Mouse (Mus musculus) cerebellum, adult 8-10 months (tissue): ENCODE measurements around the gene Slc39a11.

Experiments used
- DNase-seq: peaks from one replicate; pipeline ENCODE4 v3.0.0; 2022

Slc39a11 gene

GRCm38 (mm10) chr11:113537715-113538114 is 112.2 kb downstream of the Slc39a11 start:
- no peak for DNase-seq

GRCm38 (mm10) chr11:113537199-113537586 is 112.7 kb downstream of the Slc39a11 start:
- no peak for DNase-seq

GRCm38 (mm10) chr11:113536308-113537198 is 113.3 kb downstream of the Slc39a11 start:
- no peak for DNase-seq

GRCm38 (mm10) chr11:113534341-113534740 is 115.5 kb downstream of the Slc39a11 start:
- DNase-seq: no peak

- no peak for DNase-seq
Measured at GRCm38 (mm10) chr11:113533931-113534330, 115.9 kb downstream of the Slc39a11 start.

GRCm38 (mm10) chr11:113528391-113528790 is 121.5 kb downstream of the Slc39a11 start:
- DNase-seq: no peak

- DNase-seq: no peak
Measured at GRCm38 (mm10) chr11:113525731-113526130, 124.1 kb downstream of the Slc39a11 start.

- no peak for DNase-seq
Measured at GRCm38 (mm10) chr11:113522726-113523125, 127.2 kb downstream of the Slc39a11 start.

GRCm38 (mm10) chr11:113521469-113522190 is 128.2 kb downstream of the Slc39a11 start:
- no peak for DNase-seq

- DNase-seq: no peak
Measured at GRCm38 (mm10) chr11:113520851-113521461, 128.9 kb downstream of the Slc39a11 start.

- no peak for DNase-seq
Measured at GRCm38 (mm10) chr11:113520373-113520772, 129.5 kb downstream of the Slc39a11 start.

GRCm38 (mm10) chr11:113519973-113520372 is 129.9 kb downstream of the Slc39a11 start:
- DNase-seq: no peak

GRCm38 (mm10) chr11:113518176-113518575 is 131.7 kb downstream of the Slc39a11 start:
- no peak for DNase-seq

- DNase-seq: no peak
Measured at GRCm38 (mm10) chr11:113516156-113516555, 133.7 kb downstream of the Slc39a11 start.

GRCm38 (mm10) chr11:113512976-113513375 is 136.9 kb downstream of the Slc39a11 start:
- no peak for DNase-seq

- no peak for DNase-seq
Measured at GRCm38 (mm10) chr11:113512150-113512549, 137.7 kb downstream of the Slc39a11 start.

GRCm38 (mm10) chr11:113510969-113511625 is 138.8 kb downstream of the Slc39a11 start:
- DNase-seq: no peak

GRCm38 (mm10) chr11:113510249-113510648 is 139.6 kb downstream of the Slc39a11 start:
- no peak for DNase-seq

- DNase-seq: no peak
Measured at GRCm38 (mm10) chr11:113507716-113508480, 142.0 kb downstream of the Slc39a11 start.

GRCm38 (mm10) chr11:113505551-113506160 is 144.2 kb downstream of the Slc39a11 start:
- no peak for DNase-seq

GRCm38 (mm10) chr11:113504459-113505062 is 145.3 kb downstream of the Slc39a11 start:
- no peak for DNase-seq
